Mouse (Mus musculus): ENCODE results near the gene Ifi207.
"Not testable (repeated sequence)": the region's sequence is repeated elsewhere in the genome, so short reads cannot be mapped to it uniquely, and the experiment has no call there.

- TF ChIP-seq GATA1 (IDR thresholded peaks at IDR 0.05; ENCODE audit: borderline replicate concordance, low read length); FLI1 (IDR thresholded peaks at IDR 0.05; ENCODE audit: low read length): not testable (repeated sequence)
Observed at GRCm38 (mm10) chr1:173773457-173773856, 31.9 kb upstream of the Ifi207 start.
